Mouse (Mus musculus) E14TG2a.4 (cell line): ENCODE results near the gene Spag16.

Experiments
- H3K27me3 ChIP-seq: 2 replicates; pipeline ENCODE4 v1.6.1; 2014; ENCODE audit warnings: low read length, control low read depth; ENCODE audit not compliant: insufficient read depth
- H3K36me3 ChIP-seq: 2 replicates; pipeline ENCODE4 v1.6.1; 2014; ENCODE audit warnings: low read length, control low read depth; ENCODE audit not compliant: insufficient read depth
- H3K4me1 ChIP-seq: replicated peaks from 2 replicates; pipeline ENCODE4 v1.6.1; 2014; ENCODE audit warnings: low read depth, low read length, control low read depth
- H3K4me3 ChIP-seq: replicated peaks from 2 replicates; pipeline ENCODE4 v1.5.1; 2014; ENCODE audit warnings: mild to moderate bottlenecking, low read length
- H3K9me3 ChIP-seq: 2 replicates; pipeline ENCODE4 v1.6.1; 2014; ENCODE audit warnings: low read length, control low read depth
- CTCF ChIP-seq: conservative IDR thresholded peaks from 2 replicates; pipeline ENCODE4 v1.5.1; 2014; ENCODE audit warnings: low read length
- NANOG ChIP-seq: IDR thresholded peaks from 2 replicates; pipeline ENCODE4 v1.6.1; 2014; ENCODE audit warnings: borderline replicate concordance, low read length, mixed read lengths
- POU5F1 ChIP-seq: IDR thresholded peaks from 2 replicates; pipeline ENCODE4 v1.6.1; 2014; ENCODE audit warnings: low read length, borderline replicate concordance

Spag16 gene

DNA sequence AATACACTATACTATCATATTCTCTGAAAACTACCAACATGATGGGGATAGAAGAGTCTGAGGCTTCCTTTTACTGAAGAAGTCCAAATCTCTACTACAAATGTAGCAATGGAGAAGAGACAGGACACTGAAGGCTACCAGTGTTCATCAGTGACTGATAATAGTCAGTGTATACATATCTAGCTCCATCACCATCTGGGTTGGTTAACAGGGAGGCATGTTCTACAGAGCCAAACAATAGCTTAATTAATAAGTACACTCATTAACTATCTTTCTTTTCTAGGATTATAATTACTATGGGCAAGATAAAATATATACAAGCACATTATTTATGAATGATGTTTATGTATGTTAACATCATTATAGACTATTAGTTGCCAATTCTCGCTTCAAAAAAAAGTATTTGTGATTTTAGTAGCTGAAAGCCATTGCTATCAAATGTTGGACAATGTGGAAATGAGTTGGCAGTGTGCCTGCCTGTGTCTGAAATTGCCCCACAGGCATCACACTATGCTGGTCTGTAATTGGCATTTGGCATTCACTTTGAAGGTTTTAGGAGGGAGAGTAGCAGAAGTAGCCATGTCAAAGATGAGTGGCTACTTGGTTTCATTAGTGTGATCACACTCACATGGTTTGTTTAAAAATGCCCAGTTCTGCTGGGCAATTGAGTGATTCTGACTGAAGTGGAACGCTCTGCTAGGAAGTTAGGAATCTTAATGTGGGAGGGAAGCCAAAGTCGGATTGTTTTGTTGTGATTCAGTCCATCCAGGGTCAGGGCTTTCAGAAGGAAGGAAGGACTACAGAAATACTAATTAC is 338.8 kb downstream of the Spag16 start:
- Histone ChIP-seq H3K9me3 (no peaks in the 10 kb centered on the region), H3K27me3 (no peaks in the 10 kb centered on the region), H3K4me1 (no peaks in the 10 kb centered on the region), H3K36me3 (no peaks in the 10 kb centered on the region), H3K4me3 (no peak overlapping the region)
- TF ChIP-seq POU5F1 (no peak), CTCF (no peak), NANOG (no peak)

DNA sequence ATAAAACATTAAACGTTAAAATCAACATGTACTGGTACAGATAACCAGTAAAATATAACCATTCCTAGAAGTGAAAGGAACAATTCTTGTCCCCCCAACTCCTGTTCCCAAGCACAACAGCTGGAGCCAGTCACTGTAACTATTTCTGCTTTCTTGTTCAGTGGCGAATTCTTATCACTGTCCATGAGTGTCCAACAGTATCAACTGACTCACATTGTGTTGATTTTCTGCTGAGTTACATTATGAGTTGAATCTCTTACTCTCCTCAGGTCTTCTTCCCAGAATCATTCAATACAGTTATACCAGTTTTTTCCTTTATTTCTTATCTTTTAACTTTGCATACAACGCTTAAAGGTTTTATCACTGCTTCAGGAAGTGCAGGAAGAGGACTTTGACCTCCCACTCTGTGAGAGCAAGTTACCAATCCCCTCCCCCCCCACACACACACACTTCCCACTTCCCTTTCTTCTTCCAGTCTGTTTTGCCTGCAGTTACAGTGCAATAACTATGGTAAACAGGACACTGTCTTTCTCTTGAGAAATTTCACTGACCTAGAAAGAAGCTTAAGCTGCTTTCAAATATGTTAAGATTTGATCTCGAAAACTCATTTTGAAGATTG is 353.5 kb downstream of the Spag16 start:
- H3K4me3 ChIP-seq: no peak overlapping the region
- no peak for TF ChIP-seq CTCF
- TF ChIP-seq NANOG: no peak
- TF ChIP-seq POU5F1: no peak
- no peaks in the 10 kb centered on the region for H3K36me3 ChIP-seq
- H3K27me3 ChIP-seq: no peaks in the 10 kb centered on the region
- H3K4me1 ChIP-seq: no peaks in the 10 kb centered on the region
- no peaks in the 10 kb centered on the region for H3K9me3 ChIP-seq

GRCm38 (mm10) chr1:70264815-70265214 is 438.0 kb downstream of the Spag16 start:
- TF ChIP-seq POU5F1: no peak
- no peak for TF ChIP-seq CTCF
- TF ChIP-seq NANOG: no peak
- Histone ChIP-seq H3K36me3 (no peaks in the 10 kb centered on the region), H3K4me3 (no peak overlapping the region), H3K27me3 (no peaks in the 10 kb centered on the region), H3K9me3 (no peaks in the 10 kb centered on the region), H3K4me1 (no peaks in the 10 kb centered on the region)

DNA sequence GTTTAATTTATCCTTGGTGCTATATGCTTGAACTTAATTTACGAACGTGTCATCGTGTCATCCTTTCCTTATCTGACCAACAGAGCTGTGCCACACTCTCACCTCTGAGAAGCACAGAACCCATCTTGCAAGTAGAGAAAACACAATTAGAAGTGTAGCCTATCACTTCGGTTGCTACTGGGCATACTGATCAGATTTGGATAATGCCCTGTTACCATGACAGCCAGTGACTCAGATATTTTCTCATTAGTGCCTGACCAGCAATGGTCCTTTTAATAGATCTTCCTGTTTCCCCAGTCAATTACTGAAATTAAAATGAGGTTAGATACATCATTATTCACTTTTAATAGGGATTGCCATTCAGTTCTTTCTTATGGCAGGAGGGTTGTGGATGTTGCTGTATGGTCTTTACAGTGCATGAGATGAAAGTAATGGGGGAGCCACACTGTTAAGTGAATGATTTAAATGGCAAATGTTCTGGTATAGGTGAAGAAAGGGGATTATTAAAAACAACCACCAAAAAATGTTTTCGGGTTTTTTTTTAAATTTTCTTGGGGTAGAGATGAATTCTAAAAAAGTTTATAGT is 439.2 kb downstream of the Spag16 start:
- no peaks in the 10 kb centered on the region for H3K9me3 ChIP-seq
- H3K36me3 ChIP-seq: no peaks in the 10 kb centered on the region
- TF ChIP-seq CTCF (no peak), NANOG (no peak), POU5F1 (no peak)
- H3K4me1 ChIP-seq: no peaks in the 10 kb centered on the region
- H3K27me3 ChIP-seq: no peaks in the 10 kb centered on the region
- H3K4me3 ChIP-seq: no peak overlapping the region

DNA sequence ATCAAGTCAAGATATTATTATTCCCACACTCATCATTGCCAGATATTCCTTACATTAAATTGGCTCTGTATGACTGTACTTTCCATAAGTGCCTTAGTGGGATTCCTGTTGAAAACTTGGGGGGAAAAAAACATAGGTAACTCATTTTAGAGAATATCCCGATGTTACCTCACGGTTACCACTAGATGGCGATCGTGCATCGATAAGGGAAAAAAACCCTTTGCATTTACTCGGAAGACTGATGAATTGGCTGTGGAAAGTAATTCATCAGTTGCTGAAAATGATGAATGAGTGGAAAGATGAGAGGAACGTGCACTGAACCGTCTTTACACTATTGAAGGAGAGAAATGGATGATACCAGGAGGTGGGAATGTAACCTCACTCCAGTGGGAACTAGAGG is 443.4 kb downstream of the Spag16 start:
- Histone ChIP-seq H3K4me1 (no peaks in the 10 kb centered on the region), H3K9me3 (no peaks in the 10 kb centered on the region), H3K27me3 (no peaks in the 10 kb centered on the region), H3K36me3 (no peaks in the 10 kb centered on the region), H3K4me3 (no peak overlapping the region)
- TF ChIP-seq CTCF (peak; percentile 72), POU5F1 (no peak)

- Histone ChIP-seq H3K4me3 (no peak overlapping the region), H3K27me3 (no peaks in the 10 kb centered on the region), H3K4me1 (no peaks in the 10 kb centered on the region), H3K9me3 (no peaks in the 10 kb centered on the region), H3K36me3 (no peaks in the 10 kb centered on the region)
- TF ChIP-seq NANOG (no peak), POU5F1 (no peak), CTCF (no peak)
Measured at GRCm38 (mm10) chr1:70272753-70273152, 446.0 kb downstream of the Spag16 start.

- H3K4me1 ChIP-seq: no peaks in the 10 kb centered on the region
- H3K9me3 ChIP-seq: no peaks in the 10 kb centered on the region
- TF ChIP-seq POU5F1: no peak
- TF ChIP-seq CTCF: no peak
- no peak for TF ChIP-seq NANOG
- no peak overlapping the region for H3K4me3 ChIP-seq
- no peaks in the 10 kb centered on the region for H3K27me3 ChIP-seq
- no peaks in the 10 kb centered on the region for H3K36me3 ChIP-seq
Measured at GRCm38 (mm10) chr1:70279296-70279695, 452.5 kb downstream of the Spag16 start.

GRCm38 (mm10) chr1:70283388-70283787 is 456.6 kb downstream of the Spag16 start:
- no peak overlapping the region for H3K4me3 ChIP-seq
- TF ChIP-seq NANOG: no peak
- TF ChIP-seq CTCF: no peak
- no peak for TF ChIP-seq POU5F1

DNA sequence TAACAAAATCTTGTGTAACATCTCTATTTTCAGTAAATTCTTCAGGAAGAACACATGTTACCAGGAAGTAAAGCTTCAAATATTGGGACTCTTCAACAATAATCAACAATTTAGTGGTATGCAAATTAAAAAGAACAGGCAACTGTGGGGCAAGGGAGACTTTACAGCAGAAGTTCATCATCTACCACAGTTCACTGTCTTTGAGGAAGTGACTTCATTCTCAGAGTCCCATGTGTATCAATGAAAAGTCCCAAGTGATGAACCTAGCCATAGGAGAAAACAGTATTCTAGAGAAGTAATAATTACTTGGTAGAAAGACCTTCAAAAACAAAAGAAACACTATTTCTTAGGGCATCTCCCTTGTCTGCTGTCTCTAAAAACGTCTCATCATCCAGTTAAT is 457.4 kb downstream of the Spag16 start:
- TF ChIP-seq CTCF (no peak), NANOG (no peak), POU5F1 (no peak)
- Histone ChIP-seq H3K9me3 (no peaks in the 10 kb centered on the region), H3K4me1 (no peaks in the 10 kb centered on the region), H3K36me3 (no peaks in the 10 kb centered on the region), H3K4me3 (no peak overlapping the region), H3K27me3 (no peaks in the 10 kb centered on the region)

More at GRCm38 (mm10) chr1:70283388-70283787, 456.6 kb downstream of the Spag16 start:
- no peaks in the 10 kb centered on the region for H3K36me3 ChIP-seq
- no peaks in the 10 kb centered on the region for H3K27me3 ChIP-seq
- H3K9me3 ChIP-seq: no peaks in the 10 kb centered on the region
- no peaks in the 10 kb centered on the region for H3K4me1 ChIP-seq
